Mouse (Mus musculus): ENCODE data around the gene Olfr287.
A peak's percentile ranks its signal among the peaks of the same experiment; 100 is the strongest.

Gene Olfr287

DNA sequence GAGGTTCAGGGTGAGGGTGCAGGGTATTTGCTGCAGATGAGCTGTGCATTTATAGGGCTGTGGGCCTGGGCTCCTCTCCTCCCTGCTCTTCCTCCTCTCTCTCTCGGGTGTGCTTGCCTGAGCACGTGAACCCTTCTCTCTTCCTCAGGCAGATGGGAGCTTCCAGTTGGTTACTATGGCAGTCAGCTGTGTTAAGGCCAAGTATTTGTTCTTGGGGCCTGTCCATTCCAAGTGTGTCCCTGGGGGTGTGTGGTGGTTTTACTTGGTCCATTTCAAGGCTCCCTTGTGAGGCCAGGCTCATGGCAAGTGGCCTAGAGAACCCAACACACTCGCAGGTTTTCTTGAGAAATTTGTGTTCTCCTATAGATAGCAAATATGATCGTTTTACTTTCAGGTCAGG lies at the start of gene Olfr287, which contains the start of gene Gm44579:
Olfr287 (minus strand) TSS at position 180 of the 400 bp plus-strand sequence.
Gm44579 (minus strand) TSS at position 101 of the 400 bp plus-strand sequence.
- no peak for DNase-seq (ENCODE audit: low read depth, low spot score)

DNA sequence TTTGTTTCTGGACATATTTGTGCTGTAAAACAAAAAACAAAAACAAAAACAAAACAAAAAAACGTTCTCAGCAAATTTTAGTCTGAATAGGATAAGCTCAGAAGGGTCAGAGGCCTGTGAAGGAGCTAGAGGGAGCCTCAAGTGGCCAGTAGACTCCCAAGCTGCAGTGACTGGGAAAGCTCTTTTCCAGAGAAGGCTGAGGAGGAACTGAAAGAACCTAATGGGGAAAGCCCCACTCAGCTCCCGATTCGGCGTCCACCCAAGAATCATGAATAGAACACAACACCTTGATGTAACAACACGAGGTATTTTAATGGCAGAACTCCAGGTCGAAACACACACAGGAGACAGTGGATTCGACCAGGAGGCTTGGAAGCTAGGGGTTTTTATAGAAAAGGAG lies 36.9 kb upstream of the Olfr287 start:
- DNase-seq (ENCODE audit: low read depth, low spot score): no peak

DNA sequence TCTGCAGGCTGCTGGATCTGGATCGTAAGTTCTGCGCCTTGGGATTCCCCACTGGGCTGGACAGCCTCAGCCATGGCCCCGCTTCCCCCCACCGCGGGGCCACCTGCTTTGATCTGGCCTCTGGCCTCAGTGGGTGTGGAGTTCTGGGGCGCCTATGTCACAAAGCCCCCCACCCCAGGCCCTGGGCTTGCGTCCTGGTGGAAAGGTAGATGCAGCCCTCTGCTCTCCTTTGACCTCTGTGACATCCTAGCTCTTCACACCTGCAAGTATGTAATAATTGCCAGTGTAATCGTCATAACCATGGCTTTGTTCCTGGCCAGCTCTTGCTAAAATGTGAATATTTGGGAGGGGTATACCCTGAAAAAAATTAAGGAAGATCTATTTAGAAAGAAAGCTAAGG lies 36.3 kb upstream of the Olfr287 start, which contains the start of gene H1fnt:
H1fnt (minus strand) TSS at position 101 of the 400 bp plus-strand sequence.
- DNase-seq (ENCODE audit: low read depth, low spot score): no peak

DNA sequence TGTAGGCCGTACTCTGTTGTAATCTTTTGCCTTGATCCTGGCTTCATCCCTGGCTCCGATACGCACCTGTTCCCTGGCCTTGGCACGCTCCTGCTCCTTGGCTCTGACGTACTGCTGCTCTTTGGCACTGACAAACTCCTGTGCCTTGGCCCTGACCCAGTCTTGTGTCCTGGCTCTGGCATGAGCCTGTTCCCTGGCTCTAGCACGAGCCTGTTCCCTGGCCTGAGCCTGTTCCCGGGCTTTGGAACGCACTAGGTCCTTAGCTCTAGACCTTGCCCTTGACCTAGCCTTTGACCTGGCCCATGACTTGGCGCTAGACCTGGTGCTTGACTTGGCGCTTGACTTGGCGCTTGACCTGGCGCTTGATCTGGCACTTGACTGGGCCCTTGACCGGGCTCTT lies 35.4 kb upstream of the Olfr287 start:
- no peak for DNase-seq (ENCODE audit: low read depth, low spot score)

DNA sequence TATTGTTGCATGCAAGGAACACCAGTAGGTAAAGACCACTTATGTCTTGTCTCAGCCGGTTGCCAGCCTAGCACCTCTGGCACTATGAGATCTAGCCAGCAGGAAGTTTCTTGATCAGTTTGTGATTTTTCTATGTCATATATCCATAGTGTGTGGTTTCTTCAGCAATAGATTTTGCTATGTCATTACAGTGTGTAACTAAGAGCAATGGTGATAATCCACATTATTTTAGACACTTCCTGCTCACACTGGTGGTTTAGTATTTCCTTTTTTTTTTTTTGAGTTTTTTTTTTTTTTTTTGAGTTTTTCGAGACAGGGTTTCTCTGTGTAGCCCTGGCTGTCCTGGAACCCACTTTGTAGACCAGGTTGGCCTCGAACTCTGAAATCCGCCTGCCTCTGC lies 14.6 kb upstream of the Olfr287 start:
- DNase-seq (ENCODE audit: low read depth, low spot score): no peak

DNA sequence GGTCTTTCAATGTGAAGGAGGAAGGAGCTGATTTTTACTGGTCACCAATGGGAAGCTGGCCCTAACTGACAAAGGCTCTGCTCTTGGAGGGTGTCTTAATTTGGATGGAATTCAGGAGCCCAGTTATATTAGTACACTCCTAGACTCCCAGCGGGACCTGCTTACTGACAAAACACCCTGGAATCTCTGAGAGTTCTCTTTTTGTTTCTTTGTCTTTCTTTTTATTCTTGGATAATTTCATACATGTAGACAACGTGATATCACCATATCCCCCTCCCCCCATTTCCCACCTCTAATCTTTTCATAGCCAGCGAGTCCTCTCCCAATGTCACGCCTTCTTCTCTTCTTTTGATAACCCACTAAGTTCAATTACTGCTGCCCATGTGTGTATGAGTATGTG lies 13.5 kb upstream of the Olfr287 start, which contains the start of gene Olfr286:
Olfr286 (minus strand) TSS at position 101 of the 400 bp plus-strand sequence.
- no peak for DNase-seq (ENCODE audit: low read depth, low spot score)

DNA sequence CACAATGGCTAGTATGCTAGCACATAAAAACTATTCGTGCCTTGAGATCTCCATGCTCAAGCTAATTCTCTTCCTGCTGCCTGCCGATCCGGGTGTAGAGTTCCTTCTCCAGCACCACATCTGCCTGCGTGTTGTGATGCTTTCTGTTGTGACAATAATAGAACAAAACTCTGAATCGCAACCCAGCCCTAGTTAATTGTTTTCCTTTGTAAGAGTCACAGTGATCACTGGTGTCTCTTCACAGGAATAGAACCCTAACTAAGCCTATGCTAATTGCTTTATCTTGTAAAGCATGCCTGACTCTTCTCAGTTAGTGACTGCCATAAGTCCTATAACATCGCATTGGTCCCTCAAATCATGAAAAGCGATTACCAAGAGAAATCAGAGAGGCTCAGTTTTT lies 5.2 kb upstream of the Olfr287 start:
- no peak for DNase-seq (ENCODE audit: low read depth, low spot score)

DNA sequence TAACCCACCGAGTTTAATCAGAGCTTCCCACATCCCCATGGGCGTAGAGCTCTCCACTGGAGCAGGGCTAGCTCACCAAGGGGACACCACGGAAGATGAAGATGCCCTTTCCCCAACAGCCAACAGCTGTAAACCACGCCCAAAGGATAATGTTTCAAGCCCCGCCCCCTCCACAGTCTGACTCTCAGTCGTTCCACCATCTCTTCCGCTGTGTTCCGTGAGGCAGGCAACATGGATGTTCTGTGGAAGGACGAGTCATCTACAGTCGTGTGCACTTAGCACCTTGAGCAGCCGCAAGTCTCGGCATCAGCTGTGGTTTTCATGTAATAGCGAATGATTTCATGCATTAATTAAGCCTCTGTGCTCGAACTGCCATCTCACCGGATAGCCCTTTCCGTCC lies 4.8 kb upstream of the Olfr287 start:
- DNase-seq (ENCODE audit: low read depth, low spot score): no peak

DNA sequence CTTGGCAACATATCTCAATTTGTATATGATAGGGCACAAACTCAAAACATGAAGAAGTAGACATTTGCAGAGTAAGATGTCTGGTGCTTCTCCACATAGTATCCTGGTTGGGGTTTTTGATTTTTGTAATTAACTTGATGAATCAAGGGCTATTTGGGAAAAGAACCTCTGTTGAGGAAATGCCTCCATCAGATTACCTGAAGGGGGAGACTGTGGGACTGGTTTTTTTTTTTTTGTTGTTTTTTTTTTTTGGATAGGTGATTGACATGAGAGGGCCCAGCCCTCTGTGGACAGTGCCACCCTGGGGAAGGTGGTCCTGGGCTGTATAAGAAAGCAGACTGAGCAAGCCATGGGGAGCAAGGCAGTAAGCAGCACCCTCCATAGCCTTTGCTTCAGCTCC lies 1.5 kb upstream of the Olfr287 start:
- DNase-seq (ENCODE audit: low read depth, low spot score): no peak

DNA sequence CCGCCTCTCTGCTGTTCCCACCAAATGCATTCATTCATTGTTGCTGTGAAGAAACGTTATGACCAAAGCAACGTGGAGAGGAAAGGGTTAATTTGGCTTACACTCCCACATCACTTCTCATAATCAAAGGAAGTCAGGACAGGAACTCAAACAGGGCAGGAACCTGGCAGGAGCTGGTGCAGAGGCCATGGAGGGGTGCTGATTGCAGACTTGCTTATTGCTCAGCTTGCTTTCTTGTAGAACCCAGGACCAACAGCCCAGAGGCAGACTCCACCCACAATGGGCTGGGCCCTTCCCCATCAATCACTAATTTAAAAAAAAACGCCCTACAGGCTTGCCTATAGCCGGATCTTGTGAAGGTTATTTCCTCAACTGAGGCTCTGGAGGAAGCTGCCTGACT lies 6.7 kb downstream of the Olfr287 start:
- no peak for DNase-seq (ENCODE audit: low read depth, low spot score)

DNA sequence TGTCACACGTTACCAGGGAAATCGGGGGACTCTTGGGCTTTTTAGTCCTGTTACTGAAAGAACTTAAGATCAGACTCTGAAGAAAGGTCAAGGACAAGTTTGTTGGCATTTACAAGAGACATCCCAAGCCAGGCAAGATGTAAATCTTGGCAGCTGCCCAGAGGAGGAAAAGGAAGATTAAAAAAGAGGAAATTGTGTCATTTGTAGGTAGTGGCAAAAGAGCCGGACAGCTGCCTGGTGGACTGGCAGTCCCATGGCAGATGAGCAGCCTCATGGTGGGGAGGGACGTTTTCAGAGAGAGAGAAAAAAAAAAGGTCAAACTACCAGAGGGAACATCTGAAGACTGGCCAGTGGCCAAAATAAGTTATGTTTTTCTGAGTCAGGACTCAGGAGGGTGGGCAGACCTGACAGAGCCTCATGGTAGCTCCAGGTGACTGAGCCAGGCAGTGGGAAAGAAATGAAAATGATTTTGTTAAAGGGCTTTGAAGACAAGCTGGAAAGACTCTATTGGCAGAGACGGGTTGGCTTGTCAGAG lies 7.5 kb downstream of the Olfr287 start:
- DNase-seq (ENCODE audit: low read depth, low spot score): no peak

DNA sequence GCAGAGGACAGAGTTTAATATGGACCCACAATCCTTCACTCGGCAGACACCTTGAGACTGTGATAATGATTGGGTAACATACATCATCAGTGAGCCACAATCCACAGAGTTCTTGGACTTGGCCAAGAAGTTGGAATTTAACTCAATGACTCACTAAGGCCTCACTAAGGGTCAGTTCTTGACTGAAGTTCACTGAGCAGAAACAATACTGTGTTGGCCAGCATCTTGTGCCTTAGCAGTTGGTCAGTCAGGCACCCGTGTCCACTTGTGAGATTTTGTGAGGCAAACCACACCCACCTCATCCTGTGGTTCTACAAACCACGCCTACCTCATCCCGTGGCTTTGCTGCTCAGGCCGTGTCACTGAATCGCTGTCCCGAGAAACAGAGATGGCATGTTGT lies 11.2 kb downstream of the Olfr287 start:
- no peak for DNase-seq (ENCODE audit: low read depth, low spot score)

DNA sequence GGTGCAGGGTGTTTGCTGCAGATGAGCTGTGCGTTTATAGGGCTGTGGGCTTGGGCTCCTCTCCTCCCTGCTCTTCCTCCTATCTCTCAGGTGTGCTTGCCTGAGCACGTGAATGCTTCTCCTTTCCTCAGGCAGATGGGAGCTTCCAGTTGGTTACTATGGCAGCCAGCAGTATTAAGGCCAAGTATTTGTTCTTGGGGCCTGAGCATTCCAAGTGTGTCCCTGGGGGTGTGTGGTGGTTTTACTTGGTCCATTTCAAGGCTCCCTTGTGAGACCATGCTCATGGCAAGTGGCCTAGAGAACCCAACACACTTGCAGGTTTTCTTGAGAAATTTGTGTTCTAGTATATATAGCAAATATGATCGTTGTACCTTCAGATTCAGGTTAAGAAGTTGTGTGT lies 25.4 kb downstream of the Olfr287 start, which contains the start of gene Olfr288:
Olfr288 (minus strand) TSS at position 101 of the 400 bp plus-strand sequence.
- no peak for DNase-seq (ENCODE audit: low read depth, low spot score)

DNA sequence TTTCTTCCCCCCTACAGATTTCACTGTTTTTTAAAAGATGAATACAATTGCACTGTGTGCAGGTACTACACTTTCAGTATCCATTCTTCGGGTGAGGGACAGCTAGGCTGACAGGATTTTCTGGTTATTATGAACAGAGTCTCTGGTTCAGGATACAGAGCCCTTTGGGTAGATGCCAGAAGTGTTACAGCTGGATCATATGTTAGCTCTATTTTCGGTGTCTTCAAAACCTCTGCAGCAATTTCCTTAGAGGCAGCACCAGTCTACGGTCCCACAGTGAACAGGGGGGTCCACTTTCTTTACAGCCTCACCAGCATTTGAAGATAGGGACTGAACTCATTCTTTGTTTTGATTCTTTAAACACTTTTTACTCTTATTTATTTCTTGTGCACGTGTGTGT lies 36.4 kb downstream of the Olfr287 start:
- DNase-seq (ENCODE audit: low read depth, low spot score): no peak

DNA sequence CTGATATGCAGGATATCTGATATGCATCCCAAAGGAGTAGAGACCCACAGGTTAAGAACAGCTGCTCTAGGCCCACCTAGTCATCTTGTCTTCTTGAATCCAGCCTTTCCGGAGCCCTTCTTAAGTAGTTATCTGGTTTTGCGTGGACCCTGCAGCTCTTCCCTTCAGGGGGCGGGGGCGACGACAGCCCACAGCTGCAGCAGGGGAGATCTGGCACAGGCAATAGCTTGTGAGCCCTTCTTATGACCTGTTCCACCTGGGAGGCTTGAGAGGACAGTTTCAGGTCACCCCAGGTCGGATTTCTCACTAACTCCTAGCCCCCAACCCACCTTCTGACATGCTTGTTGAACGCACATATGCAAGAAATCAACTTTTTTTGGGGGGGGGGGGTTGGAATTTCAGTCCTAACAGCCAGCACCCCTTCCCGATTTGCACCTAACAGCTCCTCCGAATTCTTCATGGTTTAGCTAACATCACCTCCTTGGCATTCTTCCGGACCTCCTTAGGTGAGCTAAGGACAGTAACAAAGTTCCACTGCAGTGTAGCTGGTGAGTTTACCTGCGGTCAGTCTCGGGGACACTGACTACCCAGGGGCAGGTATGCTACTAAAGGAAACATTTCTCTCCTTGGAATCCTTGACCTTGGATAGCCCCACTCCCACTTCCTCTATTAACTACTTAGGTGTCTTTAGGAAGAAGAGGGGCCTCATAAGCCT lies 38.8 kb downstream of the Olfr287 start:
- no peak for DNase-seq (ENCODE audit: low read depth, low spot score)

DNA sequence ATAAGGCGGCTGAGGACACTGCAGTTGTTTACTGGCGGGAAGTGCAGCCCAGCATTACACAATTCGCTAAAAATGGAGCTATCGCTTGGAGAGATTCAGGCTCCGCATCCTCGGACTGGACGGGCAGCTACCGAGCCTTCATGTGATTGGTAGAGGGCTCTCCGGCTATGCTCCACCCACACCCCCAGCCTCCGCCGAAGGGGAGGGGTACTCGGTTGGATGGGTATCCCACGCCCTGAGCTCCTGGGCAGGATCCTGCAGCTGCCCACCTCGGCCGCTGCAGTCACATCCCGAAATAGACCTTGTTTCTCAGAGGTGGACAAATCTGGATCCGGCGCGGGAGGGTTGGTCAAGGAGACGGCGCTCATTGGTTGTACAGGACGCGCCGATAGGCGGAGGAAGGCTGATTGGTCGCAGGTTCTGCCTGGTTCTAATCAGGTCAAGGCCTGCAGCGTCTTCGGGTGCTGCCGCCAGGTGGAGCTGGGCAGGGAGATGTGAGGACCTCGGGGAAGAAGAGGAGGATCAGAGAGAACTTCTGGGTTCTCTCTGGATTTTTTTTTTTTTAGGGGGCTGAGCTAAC lies 39.6 kb downstream of the Olfr287 start:
- peak; percentile 84 for DNase-seq (ENCODE audit: low read depth, low spot score)

DNA sequence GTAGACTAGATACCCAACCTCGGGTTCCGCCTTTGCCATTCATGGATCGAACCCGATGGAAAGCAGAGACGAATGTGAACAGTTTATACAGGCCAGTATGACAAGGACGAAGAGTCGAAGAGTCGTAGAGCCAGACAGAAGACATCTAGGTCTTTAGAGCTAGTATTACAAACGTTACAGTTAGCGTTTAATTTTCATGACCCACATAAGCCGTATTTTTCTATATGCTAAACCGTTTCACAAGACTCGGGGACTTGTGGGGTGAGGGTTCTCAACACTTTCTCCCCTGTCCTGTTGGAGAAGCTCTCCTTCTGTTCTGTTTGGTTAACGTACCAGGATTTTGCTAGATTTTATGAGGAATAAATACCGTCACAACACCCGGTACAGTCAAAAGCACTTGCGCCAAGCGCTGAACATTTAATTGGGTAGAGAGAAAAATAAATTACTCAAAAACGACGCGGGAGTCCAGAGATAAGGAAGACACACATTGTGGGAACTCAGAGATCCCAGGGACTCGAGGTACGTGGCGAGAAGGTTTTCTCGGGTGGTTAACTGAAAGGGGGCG lies 40.2 kb downstream of the Olfr287 start:
- no peak for DNase-seq (ENCODE audit: low read depth, low spot score)

DNA sequence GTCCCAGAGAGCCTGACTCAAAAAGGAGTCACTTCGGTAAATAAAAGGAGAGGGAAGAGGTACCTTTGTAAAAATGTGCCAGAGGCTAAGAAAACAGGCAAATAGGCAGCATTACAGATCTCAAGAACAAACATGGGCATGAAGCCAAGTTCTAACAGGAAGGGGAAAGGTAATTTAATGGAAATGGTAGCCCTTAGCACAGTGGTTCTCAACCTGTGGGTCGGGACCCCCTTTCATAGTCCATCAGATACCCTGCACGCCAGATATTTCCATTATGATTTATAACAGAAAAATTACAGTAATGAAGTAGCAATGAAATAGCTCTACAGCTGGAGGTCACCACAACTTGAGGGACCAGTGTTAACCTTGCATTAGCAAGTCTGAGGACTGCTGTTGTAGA lies 43.5 kb downstream of the Olfr287 start:
- no peak for DNase-seq (ENCODE audit: low read depth, low spot score)

DNA sequence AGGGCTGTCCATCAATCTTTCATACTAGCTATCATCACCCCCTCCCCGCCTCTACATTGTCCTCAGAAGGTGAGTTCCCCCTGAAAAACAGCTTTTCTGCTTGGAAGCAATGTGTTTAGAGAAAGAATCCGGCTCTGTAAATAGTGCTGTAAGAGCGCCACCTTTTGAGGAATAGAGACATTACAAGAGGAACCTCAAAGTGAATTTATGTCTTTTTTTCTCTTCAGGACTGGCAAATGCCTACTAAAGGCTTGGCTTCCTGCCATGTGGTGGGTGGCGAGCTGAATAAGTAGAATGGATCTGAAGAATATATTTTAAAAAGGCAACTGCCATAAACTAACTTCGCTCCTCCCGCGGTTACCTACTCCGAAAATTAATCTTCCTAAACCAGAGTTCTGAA lies 47.0 kb downstream of the Olfr287 start:
- DNase-seq (ENCODE audit: low read depth, low spot score): no peak

DNA sequence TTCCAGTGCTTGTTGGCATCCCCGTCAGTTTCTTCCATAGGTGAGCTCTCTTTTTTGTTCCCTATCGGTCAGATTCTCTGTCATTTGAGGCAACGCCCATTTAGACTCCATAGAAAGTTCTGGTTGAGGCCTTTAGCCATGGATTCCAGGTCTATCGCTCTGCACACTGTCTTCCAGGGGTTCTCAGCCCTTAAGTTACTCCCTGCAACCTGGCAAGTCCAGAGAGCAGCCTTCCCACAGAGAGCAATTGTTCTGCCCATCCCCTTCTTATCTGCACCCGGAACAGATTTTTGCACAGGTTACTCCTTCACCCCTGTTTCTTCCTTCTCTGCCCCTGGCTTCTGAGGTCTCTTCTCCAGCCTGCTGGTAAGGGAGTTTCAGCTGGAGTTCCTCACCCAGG lies 48.7 kb downstream of the Olfr287 start:
- no peak for DNase-seq (ENCODE audit: low read depth, low spot score)

DNA sequence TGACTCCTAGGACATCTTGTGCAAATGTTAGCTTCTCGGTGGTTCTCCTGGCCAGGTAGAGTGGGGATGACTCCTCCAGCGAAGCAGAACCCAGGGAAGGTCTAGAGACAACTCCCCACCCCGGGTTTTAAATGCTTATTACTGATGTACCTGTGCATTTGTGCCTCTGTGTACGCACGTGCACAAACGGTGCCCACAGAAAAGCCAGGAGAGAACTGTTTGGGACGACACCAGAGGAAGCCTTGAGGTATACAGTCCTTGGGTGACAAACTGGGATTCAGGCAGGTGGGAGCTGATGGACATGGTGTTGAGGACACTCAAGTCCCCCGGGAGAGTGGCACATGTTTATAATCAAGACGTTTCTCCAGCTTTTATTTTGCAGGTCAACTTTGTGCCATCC lies 49.9 kb downstream of the Olfr287 start:
- no peak for DNase-seq (ENCODE audit: low read depth, low spot score)

DNA sequence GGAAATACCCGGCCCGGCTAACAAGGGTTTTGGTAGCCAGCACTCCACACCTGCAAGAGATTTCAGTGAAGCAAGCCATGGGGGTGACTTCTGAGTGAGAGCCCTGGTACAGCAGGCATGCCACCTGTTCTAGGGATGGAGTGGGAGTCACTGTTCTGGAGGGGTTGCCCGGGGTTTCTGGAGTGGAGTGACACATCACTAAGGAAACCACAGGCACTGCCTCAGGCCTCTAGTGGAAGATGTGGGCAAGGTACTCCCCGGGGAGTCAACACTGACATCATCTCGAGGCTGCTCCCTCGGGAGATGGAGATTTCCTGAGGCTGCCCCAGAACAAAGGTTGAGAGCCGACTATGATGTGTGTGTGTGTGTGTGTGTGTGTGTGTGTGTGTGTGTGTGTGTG lies 50.5 kb downstream of the Olfr287 start:
- no peak for DNase-seq (ENCODE audit: low read depth, low spot score)

DNA sequence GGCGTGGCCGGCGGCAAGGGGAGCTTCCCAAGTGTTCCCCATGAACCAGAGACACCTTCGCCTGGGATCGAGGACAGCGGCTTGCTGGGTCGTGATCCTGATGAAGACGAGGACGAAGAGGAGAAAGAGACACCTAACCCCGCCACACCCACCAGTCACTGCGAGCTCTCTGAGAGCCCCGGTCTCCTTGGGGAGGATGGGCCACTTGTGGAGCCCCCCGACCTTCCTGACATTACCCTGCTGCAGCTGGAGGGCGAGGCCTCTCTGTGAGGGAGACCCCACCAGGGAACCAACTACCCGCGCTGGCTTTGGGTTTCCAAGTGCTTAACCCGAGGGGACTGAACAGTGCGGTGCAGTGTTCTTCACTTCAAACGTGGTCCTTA lies 52.2 kb downstream of the Olfr287 start:
- DNase-seq (ENCODE audit: low read depth, low spot score): no peak

Measured in WW6 (cell line).